ENCODE assay signal across 8 mouse cellular contexts in genomic region chr14:118368619-118369431, GRCm38 (mm10).
DNase-seq lines count a peak whose midpoint lies in the region; ATAC-seq lines count a peak whose summit lies in the region.

No protein-coding gene starts in this region.

- H3K27me3 ChIP-seq in heart, embryonic 13.5 days (replicated peaks), result peaks cover 16% of the 10 kb centered on the region
- 0 out of 2 replicates have a peak, but pooled peaks cover 6% of the 10 kb centered on the region for H3K27me3 ChIP-seq in forebrain, embryonic 16.5 days (replicated peaks; ENCODE audit: control insufficient read depth, insufficient read depth, low read length)

- no peak overlapping the region for H3K9ac ChIP-seq in heart, embryonic 13.5 days
- H3K9ac ChIP-seq in forebrain, embryonic 16.5 days (replicated peaks; ENCODE audit: low read depth, low read length), result no peak overlapping the region

- H3K9me3 ChIP-seq in heart, embryonic 13.5 days, result no peaks in the 10 kb centered on the region
- no peaks in the 10 kb centered on the region for H3K9me3 ChIP-seq in forebrain, embryonic 16.5 days (ENCODE audit: control insufficient read depth, low read length)

- no peaks in the 10 kb centered on the region for H3K4me1 ChIP-seq in heart, embryonic 13.5 days
- H3K4me1 ChIP-seq in forebrain, embryonic 16.5 days (replicated peaks; ENCODE audit: control insufficient read depth, insufficient read depth, low read length), result peaks cover 6% of the 10 kb centered on the region

- intact Hi-C loops in heart, postnatal 36 days (cut with DNase I), result no loop called here
- intact Hi-C loops in left cerebral cortex, postnatal 25 days (cut with DNase I), result no loop called here

- no peak for ATAC-seq in heart, embryonic 13.5 days (ENCODE audit: extremely low read depth, insufficient number of reproducible peaks, low FRiP score, low TSS enrichment)
- peak; percentile 24; the same call in 1 of the 2 replicates for ATAC-seq in forebrain, embryonic 16.5 days

- no peak overlapping the region for H3K27ac ChIP-seq in heart, embryonic 13.5 days (replicated peaks)
- H3K27ac ChIP-seq in forebrain, embryonic 16.5 days (ENCODE audit: low read length), result no peak overlapping the region

- DNase-seq in heart, postnatal 36 days, result no peak
- peak; percentile 32 for DNase-seq in kidney, postnatal 14 days
- DNase-seq in retina, embryonic 14.5 days (ENCODE audit: low spot score), result peak; percentile 21
- no peak for DNase-seq in left cerebral cortex, adult 9 months (ENCODE audit: low spot score in 2 of 2)
- DNase-seq in testis, postnatal 14 days (ENCODE audit: low spot score), result no peak
- DNase-seq in left cerebral cortex, postnatal 25 days (ENCODE audit: low spot score in 2 of 2), result no peak

- H3K4me2 ChIP-seq in heart, embryonic 13.5 days, result peak overlapping the region; percentile 16; the same call in 1 of the 2 replicates
- no peak overlapping the region for H3K4me2 ChIP-seq in forebrain, embryonic 16.5 days (ENCODE audit: low read length)

- H3K4me3 ChIP-seq in heart, embryonic 13.5 days, result no peak overlapping the region
- H3K4me3 ChIP-seq in forebrain, embryonic 16.5 days (replicated peaks; ENCODE audit: low read length), result no peak overlapping the region

- no peaks in the 10 kb centered on the region for H3K36me3 ChIP-seq in heart, embryonic 13.5 days
- H3K36me3 ChIP-seq in forebrain, embryonic 16.5 days (ENCODE audit: control insufficient read depth, insufficient read depth), result no peaks in the 10 kb centered on the region

- 21% methylated on average over 9 of the region's 9 CpGs for WGBS in heart, embryonic 13.5 days
- WGBS in forebrain, embryonic 16.5 days, result 2% methylated on average over 9 of the region's 9 CpGs

Comparison
In these comparisons a context has a peak if more than half of its experiments do, and no peak if none do; other contexts are left out.
1. DNase-seq: peak in kidney, postnatal 14 days (single experiment) and retina, embryonic 14.5 days (single experiment); none in heart, postnatal 36 days (0 of 2), left cerebral cortex, adult 9 months (0 of 2), testis, postnatal 14 days (single experiment) and left cerebral cortex, postnatal 25 days (0 of 2).